Mouse (Mus musculus): ENCODE measurements at regions not wholly inside any gene's neighbourhood (a gene's known extent, or its start where the extent isn't known, plus 50 kb on each side); places are given as distances from the start of the nearest gene placed in this dataset.

DNA sequence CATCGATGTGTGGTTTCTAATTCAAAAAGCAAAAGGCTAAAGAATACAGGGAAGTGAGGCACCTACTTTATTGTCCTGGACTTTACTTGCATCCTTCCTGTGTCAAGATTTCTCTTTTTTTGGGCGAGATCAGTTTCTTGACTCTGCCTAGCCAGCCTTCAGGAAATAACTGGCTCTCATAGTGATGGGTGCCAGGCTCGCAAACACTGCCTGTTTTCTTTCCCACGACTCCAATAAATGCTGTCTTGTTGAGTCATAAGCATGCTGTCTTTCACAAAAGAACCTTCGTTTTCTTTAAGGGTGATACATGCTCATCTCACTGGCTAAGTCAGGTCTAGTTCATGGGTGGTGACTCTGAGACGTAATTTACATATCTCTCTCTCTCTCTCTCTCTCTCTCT is 222.1 kb upstream of the Flrt2 start:
- TF ChIP-seq CTCF (IDR thresholded peaks at IDR 0.05; ENCODE audit: low read depth) (no peak), EP300 (IDR thresholded peaks at IDR 0.05; ENCODE audit: low read depth) (no peak)

Measured in liver, postnatal 0 days (tissue).